Mouse (Mus musculus) intestine, embryonic 14.5 days (tissue): Measurements from ENCODE around the gene Adh7. TPM values are rescaled to one million over a fixed set of nuclear protein-coding genes. Genes with fewer than 3 reads are reported as not detected.

Experiments
- ATAC-seq: fragments of 200-750 bp; cut with Nextera tagmentation; replicated peaks from 2 replicates; pipeline ENCODE4 v1.8.0; 2017; ENCODE audit warnings: low read depth, moderate number of reproducible peaks, moderate TSS enrichment, moderate library complexity; ENCODE audit not compliant: low FRiP score, low TSS enrichment
- DNase-seq: peaks from one replicate; pipeline ENCODE4 v3.0.0-alpha.2; 2018; ENCODE audit warnings: low spot score
- H3K27ac ChIP-seq: fragments of 300-500 bp; sonication (generic); 2 replicates; pipeline ENCODE4 v1.5.1; 2014; ENCODE audit warnings: low read depth, mild to moderate bottlenecking, control low read depth
- H3K27me3 ChIP-seq: fragments of 300-500 bp; sonication (generic); replicated peaks from 2 replicates; pipeline ENCODE4 v1.6.1; 2014; ENCODE audit warnings: low read length, control low read depth; ENCODE audit not compliant: control insufficient read depth, insufficient read depth
- H3K36me3 ChIP-seq: fragments of 300-500 bp; sonication (generic); 2 replicates; pipeline ENCODE4 v1.6.1; 2014; ENCODE audit warnings: low read length, control low read depth; ENCODE audit not compliant: control insufficient read depth, insufficient read depth
- H3K4me1 ChIP-seq: fragments of 300-500 bp; sonication (generic); replicated peaks from 2 replicates; pipeline ENCODE4 v1.6.1; 2014; ENCODE audit warnings: low read length, control low read depth, mixed read lengths; ENCODE audit not compliant: control insufficient read depth, insufficient read depth
- H3K4me2 ChIP-seq: fragments of 300-500 bp; sonication (generic); 2 replicates; pipeline ENCODE4 v1.6.1; 2014; ENCODE audit warnings: low read length
- H3K4me3 ChIP-seq: fragments of 300-500 bp; sonication (generic); 2 replicates; pipeline ENCODE4 v1.5.1; 2014; ENCODE audit warnings: low read depth, low read length, control low read depth, mixed read lengths
- H3K9ac ChIP-seq: fragments of 300-500 bp; sonication (generic); 2 replicates; pipeline ENCODE4 v1.6.1; 2014; ENCODE audit warnings: mild to moderate bottlenecking, low read length
- H3K9me3 ChIP-seq: fragments of 300-500 bp; sonication (generic); 2 replicates; pipeline ENCODE4 v1.6.1; 2016; ENCODE audit warnings: low read length, control low read depth; ENCODE audit not compliant: control insufficient read depth
- WGBS: fragments of 180-500 bp; shearing (Covaris S2); extraction: QIAGEN DNeasy Blood & Tissue Kit; methylation state at CpG from one replicate; pipeline ENCODE4 v1.1.7; 2014; 5-methylcytosine and 5-hydroxymethylcytosine counted together
- polyA plus RNA-seq: library from polyadenylated mRNA; unstranded; fragments of >200 nt; fragmentation: Nextera tagmentation; extraction: Ambion mirVana; gene quantifications from 2 replicates; pipeline ENCODE4 v1.2.1, GENCODE M21; 2014

Adh7 gene
- polyA plus RNA-seq, 1 experiment from 2014 or later, result not detected

- Histone ChIP-seq H3K27ac (no peak overlapping the region), H3K36me3 (no peaks in the 10 kb centered on the region), H3K9ac (no peak overlapping the region), H3K4me1 (no peaks in the 10 kb centered on the region), H3K27me3 (no peaks in the 10 kb centered on the region), H3K4me3 (no peak overlapping the region), H3K4me2 (no peak overlapping the region), H3K9me3 (no peaks in the 10 kb centered on the region)
- ATAC-seq, result no peak
- 83% methylated on average over 6 of the region's 6 CpGs for WGBS
- DNase-seq, result no peak
Observed at GRCm38 (mm10) chr3:138251156-138251555, 33.6 kb downstream of the Adh7 start.

GRCm38 (mm10) chr3:138254205-138254604 lies 36.6 kb downstream of the Adh7 start:
- no peak for ATAC-seq
- 66% methylated on average over 5 of the region's 5 CpGs for WGBS
- DNase-seq, result no peak

GRCm38 (mm10) chr3:138255366-138255765 lies 37.8 kb downstream of the Adh7 start:
- no peak overlapping the region for H3K9ac ChIP-seq
- no peaks in the 10 kb centered on the region for H3K36me3 ChIP-seq
- 35% methylated on average over 3 of the region's 3 CpGs for WGBS
- no peaks in the 10 kb centered on the region for H3K9me3 ChIP-seq
- ATAC-seq (no peak), DNase-seq (no peak)
- no peaks in the 10 kb centered on the region for H3K27me3 ChIP-seq
- H3K27ac ChIP-seq, result no peak overlapping the region
- no peaks in the 10 kb centered on the region for H3K4me1 ChIP-seq
- H3K4me3 ChIP-seq, result no peak overlapping the region
- H3K4me2 ChIP-seq, result no peak overlapping the region

More at GRCm38 (mm10) chr3:138254205-138254604, 36.6 kb downstream of the Adh7 start:
- Histone ChIP-seq H3K4me1 (no peaks in the 10 kb centered on the region), H3K4me3 (no peak overlapping the region), H3K9me3 (no peaks in the 10 kb centered on the region), H3K36me3 (no peaks in the 10 kb centered on the region), H3K9ac (no peak overlapping the region), H3K4me2 (no peak overlapping the region), H3K27me3 (no peaks in the 10 kb centered on the region), H3K27ac (no peak overlapping the region)

GRCm38 (mm10) chr3:138255780-138256550 lies 38.4 kb downstream of the Adh7 start:
- Histone ChIP-seq H3K9me3 (no peaks in the 10 kb centered on the region), H3K4me3 (no peak overlapping the region), H3K27me3 (no peaks in the 10 kb centered on the region), H3K4me1 (no peaks in the 10 kb centered on the region), H3K4me2 (no peak overlapping the region), H3K9ac (no peak overlapping the region), H3K27ac (no peak overlapping the region), H3K36me3 (no peaks in the 10 kb centered on the region)
- ATAC-seq (no peak), DNase-seq (no peak)
- 61% methylated on average over 9 of the region's 9 CpGs for WGBS

GRCm38 (mm10) chr3:138260721-138261669 lies 43.4 kb downstream of the Adh7 start, which contains the start of gene Adh1:
Adh1 (plus strand) TSS chr3:138260991.
- WGBS, result 81% methylated on average over 11 of the region's 11 CpGs

GRCm38 (mm10) chr3:138262568-138262967 lies 45.0 kb downstream of the Adh7 start:
- H3K27me3 ChIP-seq, result no peaks in the 10 kb centered on the region
- DNase-seq, result no peak
- no peaks in the 10 kb centered on the region for H3K9me3 ChIP-seq
- H3K27ac ChIP-seq, result no peak overlapping the region
- H3K4me3 ChIP-seq, result no peak overlapping the region
- ATAC-seq, result no peak
- no peaks in the 10 kb centered on the region for H3K36me3 ChIP-seq
- H3K4me2 ChIP-seq, result no peak overlapping the region
- 39% methylated on average over 4 of the region's 4 CpGs for WGBS
- no peaks in the 10 kb centered on the region for H3K4me1 ChIP-seq
- no peak overlapping the region for H3K9ac ChIP-seq

More at GRCm38 (mm10) chr3:138260721-138261669, 43.4 kb downstream of the Adh7 start, which contains the start of gene Adh1:
- ATAC-seq, result no peak
- Histone ChIP-seq H3K4me3 (no peak within 1 kb of the TSS), H3K4me1 (no peaks in the 10 kb centered on the region), H3K9me3 (no peaks in the 10 kb centered on the region), H3K4me2 (no peak within 1 kb of the TSS), H3K9ac (no peak within 1 kb of the TSS), H3K27ac (no peak within 1 kb of the TSS), H3K27me3 (no peaks in the 10 kb centered on the region), H3K36me3 (no peaks in the 10 kb centered on the region)
- no peak for DNase-seq

GRCm38 (mm10) chr3:138263154-138263930 lies 45.8 kb downstream of the Adh7 start:
- no peaks in the 10 kb centered on the region for H3K9me3 ChIP-seq
- no peaks in the 10 kb centered on the region for H3K36me3 ChIP-seq
- ATAC-seq (no peak), DNase-seq (no peak)
- H3K9ac ChIP-seq, result no peak overlapping the region
- H3K27me3 ChIP-seq, result no peaks in the 10 kb centered on the region
- 68% methylated on average over 5 of the region's 5 CpGs for WGBS
- no peak overlapping the region for H3K4me3 ChIP-seq
- H3K27ac ChIP-seq, result no peak overlapping the region
- no peaks in the 10 kb centered on the region for H3K4me1 ChIP-seq
- H3K4me2 ChIP-seq, result no peak overlapping the region

- Histone ChIP-seq H3K36me3 (no peaks in the 10 kb centered on the region), H3K27me3 (no peaks in the 10 kb centered on the region), H3K4me2 (no peak overlapping the region), H3K27ac (no peak overlapping the region), H3K4me3 (no peak overlapping the region), H3K9me3 (no peaks in the 10 kb centered on the region), H3K4me1 (no peaks in the 10 kb centered on the region), H3K9ac (no peak overlapping the region)
- ATAC-seq (no peak), DNase-seq (no peak)
- WGBS, result 70% methylated on average over 3 of the region's 3 CpGs
Observed at GRCm38 (mm10) chr3:138264648-138265047, 47.1 kb downstream of the Adh7 start.
